Mouse (Mus musculus) kidney, postnatal 0 days (tissue): Measurements from ENCODE around the gene Skap2. TPM values are rescaled to one million over a fixed set of nuclear protein-coding genes. Genes with fewer than 3 reads are reported as not detected.

Source experiments
- ATAC-seq: fragments of 200-750 bp; cut with Nextera tagmentation; replicated peaks from 2 replicates; pipeline ENCODE4 v1.8.0; 2017; ENCODE audit warnings: low read depth, moderate number of reproducible peaks, moderate TSS enrichment, moderate library complexity; ENCODE audit not compliant: low FRiP score
- DNase-seq: peaks from one replicate; pipeline ENCODE4 v3.0.0-alpha.2; 2016; ENCODE audit warnings: low spot score
- H3K27ac ChIP-seq: fragments of 300-500 bp; sonication (generic); 2 replicates; pipeline ENCODE4 v1.5.1; 2014; ENCODE audit warnings: mild to moderate bottlenecking
- H3K27me3 ChIP-seq: fragments of 300-500 bp; sonication (generic); 2 replicates; pipeline ENCODE4 v1.6.1; 2014; ENCODE audit warnings: low read length, mixed read lengths; ENCODE audit not compliant: insufficient read depth
- H3K36me3 ChIP-seq: fragments of 300-500 bp; sonication (generic); 2 replicates; pipeline ENCODE4 v1.6.1; 2014; ENCODE audit warnings: low read length, mixed read lengths; ENCODE audit not compliant: insufficient read depth
- H3K4me1 ChIP-seq: fragments of 300-500 bp; sonication (generic); replicated peaks from 2 replicates; pipeline ENCODE4 v1.6.1; 2014; ENCODE audit warnings: antibody characterized with exemption, low read length, mixed read lengths; ENCODE audit not compliant: insufficient read depth
- H3K4me2 ChIP-seq: fragments of 300-500 bp; sonication (generic); 2 replicates; pipeline ENCODE4 v1.6.1; 2014; ENCODE audit warnings: mild to moderate bottlenecking, low read length, moderate library complexity, mixed read lengths
- H3K4me3 ChIP-seq: fragments of 300-500 bp; sonication (generic); replicated peaks from 2 replicates; pipeline ENCODE4 v1.5.1; 2014; ENCODE audit warnings: low read depth, low read length
- H3K9ac ChIP-seq: fragments of 300-500 bp; sonication (generic); 2 replicates; pipeline ENCODE4 v1.6.1; 2014; ENCODE audit warnings: low read depth, low read length
- H3K9me3 ChIP-seq: fragments of 300-500 bp; sonication (generic); replicated peaks from 2 replicates; pipeline ENCODE4 v1.6.1; 2016; ENCODE audit warnings: low read length, inconsistent platforms, mixed read lengths
- CTCF ChIP-seq: IDR thresholded peaks from 2 replicates; pipeline ENCODE4 v1.5.1; 2016; ENCODE audit warnings: antibody characterized with exemption, low read depth, mild to moderate bottlenecking, moderate library complexity
- WGBS: fragments of 180-500 bp; shearing (Covaris S2); extraction: QIAGEN DNeasy Blood & Tissue Kit; methylation state at CpG from one replicate; pipeline ENCODE4 v1.1.7; 2014; 5-methylcytosine and 5-hydroxymethylcytosine counted together
- polyA plus RNA-seq: library from polyadenylated mRNA; unstranded; fragments of >200 nt; fragmentation: Nextera tagmentation; extraction: Ambion mirVana; gene quantifications from 2 replicates; pipeline ENCODE4 v1.2.1, GENCODE M21; 2015

Skap2 gene
- polyA plus RNA-seq, 1 experiment from 2014 or later: 35.6 TPM

GRCm38 (mm10) chr6:51933998-51934397 lies 78.4 kb downstream of the Skap2 start:
- H3K9me3 ChIP-seq: no peaks in the 10 kb centered on the region
- ATAC-seq: no peak
- no peak overlapping the region for H3K9ac ChIP-seq
- TF ChIP-seq CTCF: no peak
- no peak overlapping the region for H3K27ac ChIP-seq
- H3K4me3 ChIP-seq: no peak overlapping the region
- no peaks in the 10 kb centered on the region for H3K36me3 ChIP-seq
- H3K4me1 ChIP-seq: no peaks in the 10 kb centered on the region
- DNase-seq: no peak
- no peak overlapping the region for H3K4me2 ChIP-seq
- no peaks in the 10 kb centered on the region for H3K27me3 ChIP-seq
- WGBS: 57% methylated on average over 4 of the region's 4 CpGs

GRCm38 (mm10) chr6:51933034-51933611 lies 79.2 kb downstream of the Skap2 start:
- Histone ChIP-seq H3K4me2 (no peak overlapping the region), H3K9me3 (no peaks in the 10 kb centered on the region), H3K27me3 (no peaks in the 10 kb centered on the region), H3K9ac (no peak overlapping the region), H3K4me1 (no peaks in the 10 kb centered on the region), H3K27ac (no peak overlapping the region), H3K36me3 (no peaks in the 10 kb centered on the region), H3K4me3 (no peak overlapping the region)
- no peak for TF ChIP-seq CTCF
- ATAC-seq: no peak
- 62% methylated on average over 3 of the region's 3 CpGs for WGBS
- no peak for DNase-seq

GRCm38 (mm10) chr6:51927101-51927500 lies 85.2 kb downstream of the Skap2 start:
- no peak overlapping the region for H3K4me3 ChIP-seq

GRCm38 (mm10) chr6:51921831-51922230 lies 90.5 kb downstream of the Skap2 start:
- no peaks in the 10 kb centered on the region for H3K27me3 ChIP-seq
- no peak overlapping the region for H3K27ac ChIP-seq
- 70% methylated on average over 4 of the region's 4 CpGs for WGBS
- H3K36me3 ChIP-seq: no peaks in the 10 kb centered on the region
- no peak overlapping the region for H3K4me3 ChIP-seq
- DNase-seq: peak; percentile 19
- no peaks in the 10 kb centered on the region for H3K9me3 ChIP-seq
- H3K9ac ChIP-seq: no peak overlapping the region
- H3K4me1 ChIP-seq: no peaks in the 10 kb centered on the region
- no peak overlapping the region for H3K4me2 ChIP-seq
- ATAC-seq: no peak
- no peak for TF ChIP-seq CTCF

More at GRCm38 (mm10) chr6:51927101-51927500, 85.2 kb downstream of the Skap2 start:
- no peak for DNase-seq
- no peak for ATAC-seq
- no peak overlapping the region for H3K4me2 ChIP-seq
- no peaks in the 10 kb centered on the region for H3K9me3 ChIP-seq
- WGBS: 64% methylated on average over 3 of the region's 3 CpGs
- no peaks in the 10 kb centered on the region for H3K4me1 ChIP-seq
- TF ChIP-seq CTCF: no peak
- no peak overlapping the region for H3K27ac ChIP-seq
- no peak overlapping the region for H3K9ac ChIP-seq
- no peaks in the 10 kb centered on the region for H3K27me3 ChIP-seq
- H3K36me3 ChIP-seq: no peaks in the 10 kb centered on the region

GRCm38 (mm10) chr6:51908495-51908894 lies 103.9 kb downstream of the Skap2 start:
- H3K4me3 ChIP-seq: no peak overlapping the region
- H3K36me3 ChIP-seq: no peaks in the 10 kb centered on the region
- no peak for TF ChIP-seq CTCF
- no peak for ATAC-seq
- DNase-seq: no peak
- no peak overlapping the region for H3K9ac ChIP-seq
- H3K27me3 ChIP-seq: no peaks in the 10 kb centered on the region
- H3K4me2 ChIP-seq: no peak overlapping the region
- H3K27ac ChIP-seq: no peak overlapping the region
- H3K9me3 ChIP-seq: no peaks in the 10 kb centered on the region
- H3K4me1 ChIP-seq: 0 out of 2 replicates have a peak, but pooled peaks cover 3% of the 10 kb centered on the region

- Histone ChIP-seq H3K36me3 (no peaks in the 10 kb centered on the region), H3K4me1 (0 out of 2 replicates have a peak, but pooled peaks cover 3% of the 10 kb centered on the region), H3K27ac (peak overlapping the region; percentile 62), H3K4me2 (no peak overlapping the region), H3K4me3 (no peak overlapping the region), H3K27me3 (no peaks in the 10 kb centered on the region), H3K9ac (no peak overlapping the region), H3K9me3 (no peaks in the 10 kb centered on the region)
- ATAC-seq (no peak), DNase-seq (peak; percentile 82)
- no peak for TF ChIP-seq CTCF
- WGBS: 16% methylated on average over 4 of the region's 4 CpGs
Observed at GRCm38 (mm10) chr6:51905659-51906058, 106.7 kb downstream of the Skap2 start.

GRCm38 (mm10) chr6:51901544-51901943 lies 110.8 kb downstream of the Skap2 start:
- 0 out of 2 replicates have a peak, but pooled peaks cover 3% of the 10 kb centered on the region for H3K4me1 ChIP-seq
- no peak overlapping the region for H3K4me2 ChIP-seq
- no peak overlapping the region for H3K9ac ChIP-seq
- no peaks in the 10 kb centered on the region for H3K9me3 ChIP-seq
- TF ChIP-seq CTCF: no peak
- WGBS: 90% methylated on average over 1 of the region's 1 CpGs
- DNase-seq: no peak
- H3K27ac ChIP-seq: no peak overlapping the region
- no peak overlapping the region for H3K4me3 ChIP-seq
- no peaks in the 10 kb centered on the region for H3K36me3 ChIP-seq
- ATAC-seq: no peak
- H3K27me3 ChIP-seq: no peaks in the 10 kb centered on the region
